Mouse (Mus musculus): ENCODE measurements around the gene Prune2.

Prune2 gene

DNA sequence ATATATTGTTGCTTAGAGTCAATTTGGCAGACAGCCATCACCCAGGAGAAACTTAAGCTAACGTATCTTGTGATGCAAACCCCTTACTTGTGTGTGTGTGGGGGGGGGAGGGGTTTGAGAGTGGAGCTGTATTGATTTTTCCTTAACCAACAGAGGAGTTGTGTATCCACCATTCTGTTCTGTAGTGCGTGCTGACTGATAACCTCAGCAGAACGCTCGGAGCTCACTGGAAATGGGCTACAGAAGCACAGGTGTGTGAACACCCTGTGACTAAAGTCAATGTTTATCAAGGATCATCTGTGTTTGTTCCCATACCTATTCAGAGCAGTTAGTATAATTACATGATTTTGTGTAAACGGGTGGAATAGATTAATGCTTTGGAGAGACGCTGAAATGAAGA is 141.3 kb downstream of the Prune2 start:
- Histone ChIP-seq H3K36me3 (ENCODE audit: insufficient read depth, low read length) (no peaks in the 10 kb centered on the region), H3K4me3 (replicated peaks; ENCODE audit: low read length) (no peak overlapping the region), H3K27me3 (ENCODE audit: insufficient read depth, low read length) (no peaks in the 10 kb centered on the region), H3K9me3 (ENCODE audit: low read length) (no peaks in the 10 kb centered on the region), H3K4me1 (replicated peaks; ENCODE audit: low read depth, low read length) (no peaks in the 10 kb centered on the region)
- TF ChIP-seq CTCF (conservative IDR thresholded peaks at IDR 0.05; ENCODE audit: low read length), result no peak
- TF ChIP-seq NANOG (IDR thresholded peaks at IDR 0.05; ENCODE audit: borderline replicate concordance, low read length), result no peak
- no peak for TF ChIP-seq POU5F1 (IDR thresholded peaks at IDR 0.05; ENCODE audit: borderline replicate concordance, low read length)

- TF ChIP-seq POU5F1 (IDR thresholded peaks at IDR 0.05; ENCODE audit: borderline replicate concordance, low read length) (no peak), NANOG (IDR thresholded peaks at IDR 0.05; ENCODE audit: borderline replicate concordance, low read length) (no peak), CTCF (conservative IDR thresholded peaks at IDR 0.05; ENCODE audit: low read length) (no peak)
- Histone ChIP-seq H3K4me3 (replicated peaks; ENCODE audit: low read length) (no peak overlapping the region), H3K36me3 (ENCODE audit: insufficient read depth, low read length) (no peaks in the 10 kb centered on the region), H3K27me3 (ENCODE audit: insufficient read depth, low read length) (no peaks in the 10 kb centered on the region), H3K9me3 (ENCODE audit: low read length) (no peaks in the 10 kb centered on the region), H3K4me1 (replicated peaks; ENCODE audit: low read depth, low read length) (peaks cover 3% of the 10 kb centered on the region; the same call in 1 of the 2 replicates)
Measured at GRCm38 (mm10) chr19:17108782-17109181, 152.9 kb downstream of the Prune2 start.

- H3K27me3 ChIP-seq (ENCODE audit: insufficient read depth, low read length), result peaks cover 14% of the 10 kb centered on the region
- H3K9me3 ChIP-seq (ENCODE audit: low read length), result no peaks in the 10 kb centered on the region
- peaks cover 13% of the 10 kb centered on the region for H3K4me1 ChIP-seq (replicated peaks; ENCODE audit: low read depth, low read length)
- H3K4me3 ChIP-seq (replicated peaks; ENCODE audit: low read length), result no peak overlapping the region
- H3K36me3 ChIP-seq (ENCODE audit: insufficient read depth, low read length), result no peaks in the 10 kb centered on the region
- TF ChIP-seq NANOG (IDR thresholded peaks at IDR 0.05; ENCODE audit: borderline replicate concordance, low read length), result no peak
- peak; percentile 27; the same call in 1 of the 2 replicates for TF ChIP-seq CTCF (conservative IDR thresholded peaks at IDR 0.05; ENCODE audit: low read length)
- TF ChIP-seq POU5F1 (IDR thresholded peaks at IDR 0.05; ENCODE audit: borderline replicate concordance, low read length), result 0 out of 2 replicates have a peak, but pooled peaks have one; percentile 21
Measured at GRCm38 (mm10) chr19:17124034-17124735, 168.3 kb downstream of the Prune2 start.

- TF ChIP-seq CTCF (conservative IDR thresholded peaks at IDR 0.05; ENCODE audit: low read length) (no peak), POU5F1 (IDR thresholded peaks at IDR 0.05; ENCODE audit: borderline replicate concordance, low read length) (no peak), NANOG (IDR thresholded peaks at IDR 0.05; ENCODE audit: borderline replicate concordance, low read length) (no peak)
- H3K27me3 ChIP-seq (ENCODE audit: insufficient read depth, low read length), result peaks cover 14% of the 10 kb centered on the region
- H3K36me3 ChIP-seq (ENCODE audit: insufficient read depth, low read length), result no peaks in the 10 kb centered on the region
Measured at GRCm38 (mm10) chr19:17125380-17125779, 169.5 kb downstream of the Prune2 start.

DNA sequence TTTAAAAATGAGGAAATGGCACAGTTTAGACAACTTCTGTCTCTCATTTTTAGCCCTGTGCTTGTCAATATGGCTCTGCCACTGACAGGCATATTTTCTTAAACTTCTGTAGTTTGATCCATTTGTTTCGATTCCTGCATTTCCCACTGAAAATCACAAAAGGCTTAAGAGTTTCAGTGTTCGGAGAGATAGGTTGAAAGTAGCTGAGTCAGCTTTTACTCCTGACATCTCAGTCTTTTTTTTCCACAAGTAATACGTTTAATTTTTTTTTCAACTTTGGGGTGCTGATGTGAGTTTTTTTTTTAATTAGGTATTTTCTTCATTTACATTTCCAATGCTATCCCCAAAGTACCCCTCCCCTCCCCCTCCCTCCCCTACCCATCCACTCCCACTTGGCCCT is 174.6 kb downstream of the Prune2 start:
- Histone ChIP-seq H3K27me3 (ENCODE audit: insufficient read depth, low read length) (no peaks in the 10 kb centered on the region), H3K36me3 (ENCODE audit: insufficient read depth, low read length) (no peaks in the 10 kb centered on the region), H3K4me3 (replicated peaks; ENCODE audit: low read length) (no peak overlapping the region), H3K4me1 (replicated peaks; ENCODE audit: low read depth, low read length) (peaks cover 13% of the 10 kb centered on the region), H3K9me3 (ENCODE audit: low read length) (no peaks in the 10 kb centered on the region)
- no peak for TF ChIP-seq CTCF (conservative IDR thresholded peaks at IDR 0.05; ENCODE audit: low read length)
- no peak for TF ChIP-seq POU5F1 (IDR thresholded peaks at IDR 0.05; ENCODE audit: borderline replicate concordance, low read length)
- TF ChIP-seq NANOG (IDR thresholded peaks at IDR 0.05; ENCODE audit: borderline replicate concordance, low read length), result no peak

More at GRCm38 (mm10) chr19:17125380-17125779, 169.5 kb downstream of the Prune2 start:
- no peak overlapping the region for H3K4me3 ChIP-seq (replicated peaks; ENCODE audit: low read length)
- H3K4me1 ChIP-seq (replicated peaks; ENCODE audit: low read depth, low read length), result peaks cover 13% of the 10 kb centered on the region
- H3K9me3 ChIP-seq (ENCODE audit: low read length), result no peaks in the 10 kb centered on the region

- peak overlapping the region; percentile 82 for H3K4me3 ChIP-seq (replicated peaks; ENCODE audit: low read length)
- peaks cover 39% of the 10 kb centered on the region for H3K4me1 ChIP-seq (replicated peaks; ENCODE audit: low read depth, low read length)
- TF ChIP-seq POU5F1 (IDR thresholded peaks at IDR 0.05; ENCODE audit: borderline replicate concordance, low read length) (no peak), NANOG (IDR thresholded peaks at IDR 0.05; ENCODE audit: borderline replicate concordance, low read length) (no peak), CTCF (conservative IDR thresholded peaks at IDR 0.05; ENCODE audit: low read length) (no peak)
- H3K27me3 ChIP-seq (ENCODE audit: insufficient read depth, low read length), result no peaks in the 10 kb centered on the region
- no peaks in the 10 kb centered on the region for H3K36me3 ChIP-seq (ENCODE audit: insufficient read depth, low read length)
- H3K9me3 ChIP-seq (ENCODE audit: low read length), result no peaks in the 10 kb centered on the region
Measured at GRCm38 (mm10) chr19:17136677-17137460, 181.0 kb downstream of the Prune2 start.

GRCm38 (mm10) chr19:17137656-17138055 is 181.7 kb downstream of the Prune2 start:
- no peaks in the 10 kb centered on the region for H3K9me3 ChIP-seq (ENCODE audit: low read length)
- H3K4me1 ChIP-seq (replicated peaks; ENCODE audit: low read depth, low read length), result peaks cover 47% of the 10 kb centered on the region
- H3K4me3 ChIP-seq (replicated peaks; ENCODE audit: low read length), result peak overlapping the region; percentile 82
- H3K27me3 ChIP-seq (ENCODE audit: insufficient read depth, low read length), result no peaks in the 10 kb centered on the region
- no peak for TF ChIP-seq CTCF (conservative IDR thresholded peaks at IDR 0.05; ENCODE audit: low read length)
- TF ChIP-seq NANOG (IDR thresholded peaks at IDR 0.05; ENCODE audit: borderline replicate concordance, low read length), result no peak
- no peak for TF ChIP-seq POU5F1 (IDR thresholded peaks at IDR 0.05; ENCODE audit: borderline replicate concordance, low read length)
- peaks cover 6% of the 10 kb centered on the region; the same call in 1 of the 2 replicates for H3K36me3 ChIP-seq (ENCODE audit: insufficient read depth, low read length)

- no peaks in the 10 kb centered on the region for H3K9me3 ChIP-seq (ENCODE audit: low read length)
- H3K4me3 ChIP-seq (replicated peaks; ENCODE audit: low read length), result peak overlapping the region; percentile 56
- TF ChIP-seq NANOG (IDR thresholded peaks at IDR 0.05; ENCODE audit: borderline replicate concordance, low read length) (peak; percentile 65; the same call in 1 of the 2 replicates), POU5F1 (IDR thresholded peaks at IDR 0.05; ENCODE audit: borderline replicate concordance, low read length) (peak; percentile 99), CTCF (conservative IDR thresholded peaks at IDR 0.05; ENCODE audit: low read length) (no peak)
- no peaks in the 10 kb centered on the region for H3K27me3 ChIP-seq (ENCODE audit: insufficient read depth, low read length)
- peaks cover 53% of the 10 kb centered on the region for H3K4me1 ChIP-seq (replicated peaks; ENCODE audit: low read depth, low read length)
- H3K36me3 ChIP-seq (ENCODE audit: insufficient read depth, low read length), result peaks cover 6% of the 10 kb centered on the region; the same call in 1 of the 2 replicates
Measured at GRCm38 (mm10) chr19:17138144-17138915, 182.4 kb downstream of the Prune2 start.
